Mouse (Mus musculus) heart, embryonic 16.5 days (tissue): ENCODE results near the gene Optn. TPM values are rescaled to one million over a fixed set of nuclear protein-coding genes. Genes with fewer than 3 reads are reported as not detected.
"Not testable (repeated sequence)": the region's sequence is repeated elsewhere in the genome, so short reads cannot be mapped to it uniquely, and the experiment has no call there.

Experiments used
- ATAC-seq: fragments of 200-750 bp; cut with Nextera tagmentation; replicated peaks from 2 replicates; pipeline ENCODE4 v1.8.0; 2017; ENCODE audit warnings: moderate number of reproducible peaks; ENCODE audit not compliant: insufficient read depth, low FRiP score; ENCODE audit errors: extremely low read depth
- H3K27ac ChIP-seq: fragments of 300-500 bp; sonication (generic); 2 replicates; pipeline ENCODE4 v1.5.1; 2014; ENCODE audit warnings: mild to moderate bottlenecking, low read length, control low read depth, moderate library complexity
- H3K27me3 ChIP-seq: fragments of 300-500 bp; sonication (generic); 2 replicates; pipeline ENCODE4 v1.6.1; 2014; ENCODE audit warnings: low read length, mixed read lengths; ENCODE audit not compliant: control insufficient read depth, insufficient read depth
- H3K36me3 ChIP-seq: fragments of 300-500 bp; sonication (generic); 2 replicates; pipeline ENCODE4 v1.6.1; 2014; ENCODE audit not compliant: control insufficient read depth, insufficient read depth
- H3K4me1 ChIP-seq: fragments of 300-500 bp; sonication (generic); 2 replicates; pipeline ENCODE4 v1.6.1; 2014; ENCODE audit warnings: low read length, mixed read lengths; ENCODE audit not compliant: control insufficient read depth, insufficient read depth
- H3K4me2 ChIP-seq: fragments of 300-500 bp; sonication (generic); 2 replicates; pipeline ENCODE4 v1.6.1; 2014; ENCODE audit warnings: low read depth, mild to moderate bottlenecking, control low read depth, low read length
- H3K4me3 ChIP-seq: fragments of 300-500 bp; sonication (generic); 2 replicates; pipeline ENCODE4 v1.5.1; 2014; ENCODE audit warnings: mild to moderate bottlenecking, control low read depth, low read length
- H3K9ac ChIP-seq: fragments of 300-500 bp; sonication (generic); 2 replicates; pipeline ENCODE4 v1.6.1; 2014; ENCODE audit warnings: low read length, control low read depth
- H3K9me3 ChIP-seq: fragments of 300-500 bp; sonication (generic); replicated peaks from 2 replicates; pipeline ENCODE4 v1.6.1; 2016; ENCODE audit warnings: low read length; ENCODE audit not compliant: control insufficient read depth
- WGBS: fragments of 180-500 bp; shearing (Covaris S2); extraction: QIAGEN DNeasy Blood & Tissue Kit; methylation state at CpG from one replicate; pipeline ENCODE4 v1.1.7; 2014; 5-methylcytosine and 5-hydroxymethylcytosine counted together
- polyA plus RNA-seq: library from polyadenylated mRNA; unstranded; fragments of >200 nt; fragmentation: Nextera tagmentation; extraction: Ambion mirVana; gene quantifications from 2 replicates; pipeline ENCODE4 v1.2.1, GENCODE M21; 2015

Gene Optn
- polyA plus RNA-seq, 1 experiment from 2014 or later = 17.9 TPM

DNA sequence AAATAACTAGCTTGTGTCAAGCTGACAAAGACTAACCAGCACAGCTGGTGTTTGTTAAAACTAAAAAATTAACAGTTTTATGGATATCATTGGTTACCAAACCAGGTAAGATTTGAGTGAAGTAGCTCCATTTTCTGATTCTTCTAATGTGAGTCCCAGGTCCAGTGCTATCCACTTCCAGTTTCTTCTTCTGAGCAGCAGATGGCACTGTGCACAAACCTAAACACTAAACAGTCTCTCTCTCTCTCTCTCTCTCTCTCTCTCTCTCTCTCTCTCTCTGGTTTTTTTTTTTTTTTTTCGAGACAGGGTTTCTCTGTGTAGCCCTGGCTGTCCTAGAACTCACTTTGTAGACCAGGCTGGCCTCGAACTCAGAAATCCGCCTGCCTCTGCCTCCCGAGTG lies 26.5 kb upstream of the Optn start:
- not testable (repeated sequence) for H3K27me3 ChIP-seq, H3K4me3 ChIP-seq, ATAC-seq, H3K36me3 ChIP-seq, H3K27ac ChIP-seq, H3K4me2 ChIP-seq, H3K9ac ChIP-seq, H3K4me1 ChIP-seq, H3K9me3 ChIP-seq
- 66% methylated on average over 4 of the region's 4 CpGs for WGBS

DNA sequence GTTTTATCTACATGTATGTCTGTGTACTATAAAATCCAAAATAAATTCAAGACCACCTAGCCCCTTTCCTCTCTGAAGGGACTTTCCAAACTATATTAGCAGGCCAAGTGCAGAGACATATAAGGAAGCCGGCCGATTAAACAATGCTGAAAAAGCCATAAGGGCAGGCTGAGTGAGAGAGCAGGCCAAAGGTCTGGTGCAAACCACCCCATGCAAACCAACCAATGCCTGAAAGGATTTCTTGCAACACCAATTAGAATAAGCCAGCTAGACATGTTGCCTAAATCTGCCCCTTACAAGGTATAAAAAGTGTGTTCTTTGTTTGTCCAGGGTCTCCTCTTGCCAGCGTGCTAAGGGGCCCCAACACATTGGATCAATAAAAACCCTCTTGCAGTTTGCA lies 23.8 kb upstream of the Optn start:
- Histone ChIP-seq H3K9ac (no peak overlapping the region), H3K27ac (no peak overlapping the region), H3K36me3 (no peaks in the 10 kb centered on the region), H3K4me3 (no peak overlapping the region), H3K4me2 (no peak overlapping the region), H3K4me1 (no peaks in the 10 kb centered on the region), H3K9me3 (no peaks in the 10 kb centered on the region), H3K27me3 (no peaks in the 10 kb centered on the region)
- 87% methylated on average over 3 of the region's 3 CpGs for WGBS
- ATAC-seq = no peak

DNA sequence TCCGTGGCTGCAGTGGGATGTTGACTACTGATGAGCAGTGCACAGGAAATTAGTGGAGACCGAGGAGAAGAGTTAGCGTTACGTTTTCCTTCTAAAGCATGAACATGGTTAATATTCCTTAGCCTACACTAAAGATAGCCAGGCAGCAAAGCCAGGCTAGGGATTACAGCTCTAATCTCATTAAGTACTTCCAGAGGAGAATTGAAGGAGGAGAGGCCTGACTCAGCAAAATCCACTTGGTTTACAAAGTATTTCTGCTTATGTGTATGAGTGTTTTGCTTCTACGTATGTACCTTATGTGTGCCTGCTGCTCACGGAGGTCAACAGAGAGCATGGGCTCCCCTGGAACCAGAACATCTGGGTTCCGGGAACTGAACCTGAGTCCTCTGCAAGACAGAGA lies 19.9 kb upstream of the Optn start:
- H3K4me1 ChIP-seq = no peaks in the 10 kb centered on the region; the same call in 1 of the 2 replicates
- 90% methylated on average over 7 of the region's 7 CpGs for WGBS
- no peaks in the 10 kb centered on the region for H3K27me3 ChIP-seq
- no peak overlapping the region for H3K4me3 ChIP-seq
- no peak overlapping the region for H3K9ac ChIP-seq
- H3K27ac ChIP-seq = no peak overlapping the region
- no peak overlapping the region for H3K4me2 ChIP-seq
- no peaks in the 10 kb centered on the region for H3K9me3 ChIP-seq
- H3K36me3 ChIP-seq = no peaks in the 10 kb centered on the region
- no peak for ATAC-seq

DNA sequence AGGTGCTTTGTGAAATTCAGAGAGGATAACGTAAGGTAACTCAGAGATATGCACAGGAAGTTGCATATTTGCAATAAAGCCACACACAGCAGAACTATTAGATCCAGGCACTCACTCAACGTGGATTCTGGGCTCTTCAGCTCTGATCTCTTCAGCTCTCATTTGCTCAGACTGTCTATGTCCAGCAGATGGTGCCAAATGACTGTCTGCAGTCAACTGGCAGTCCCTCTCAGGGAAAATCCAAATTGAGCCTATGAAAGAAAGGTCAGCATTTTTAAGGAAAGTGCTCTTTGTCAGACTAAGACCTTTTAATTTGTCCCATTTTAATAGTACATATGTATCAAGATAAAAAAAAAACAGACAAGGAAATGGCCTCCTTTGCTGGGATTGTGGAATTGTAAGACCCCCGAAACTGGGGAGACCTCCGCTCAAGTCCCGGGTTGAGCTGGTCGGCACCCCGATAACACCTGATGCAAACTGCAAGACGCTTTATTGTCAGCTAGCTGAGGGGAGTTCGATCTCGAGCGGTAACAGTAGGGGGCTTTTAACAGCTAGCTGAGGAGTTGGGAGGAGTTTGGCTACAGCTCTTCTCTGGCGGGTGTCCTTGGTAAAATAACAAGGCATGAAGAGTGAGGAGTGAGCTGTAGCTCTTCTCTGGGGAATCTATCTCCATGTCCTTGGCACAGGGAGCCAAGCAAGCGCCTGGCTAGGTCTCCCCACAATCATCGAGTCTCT lies 16.4 kb upstream of the Optn start:
- H3K4me3 ChIP-seq = peak overlapping the region; percentile 50
- no peak overlapping the region for H3K27ac ChIP-seq
- WGBS = 5% methylated on average over 14 of the region's 14 CpGs
- H3K9me3 ChIP-seq = no peaks in the 10 kb centered on the region
- peak overlapping the region; percentile 87 for H3K4me2 ChIP-seq
- H3K27me3 ChIP-seq = no peaks in the 10 kb centered on the region
- H3K36me3 ChIP-seq = no peaks in the 10 kb centered on the region
- H3K4me1 ChIP-seq = no peaks in the 10 kb centered on the region; the same call in 1 of the 2 replicates
- no peak for ATAC-seq
- peak overlapping the region; percentile 66 for H3K9ac ChIP-seq

DNA sequence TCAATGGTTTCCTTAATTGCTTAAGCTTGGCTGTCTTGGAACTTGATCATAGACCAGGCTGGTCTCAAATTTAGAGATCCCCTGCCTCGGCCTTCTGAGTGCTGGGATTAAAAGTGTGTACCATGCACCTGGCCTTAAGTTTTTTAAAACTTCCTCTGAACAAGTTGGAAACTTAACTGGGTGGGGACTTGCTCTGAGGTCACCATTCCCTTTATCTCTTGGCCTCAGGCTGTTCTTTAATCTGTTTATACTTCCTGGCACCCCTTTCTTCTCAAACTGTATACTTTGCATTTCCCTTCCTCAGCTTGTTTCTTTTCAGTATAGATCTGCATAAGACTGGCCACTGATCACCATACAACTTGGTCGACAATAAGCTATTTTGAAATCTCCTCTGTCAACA lies 14.1 kb upstream of the Optn start:
- Histone ChIP-seq H3K36me3 (no peaks in the 10 kb centered on the region), H3K4me1 (no peaks in the 10 kb centered on the region; the same call in 1 of the 2 replicates), H3K27ac (no peak overlapping the region), H3K9me3 (no peaks in the 10 kb centered on the region), H3K4me3 (no peak overlapping the region), H3K4me2 (no peak overlapping the region), H3K9ac (no peak overlapping the region), H3K27me3 (no peaks in the 10 kb centered on the region)
- ATAC-seq = no peak
- WGBS = 53% methylated on average over 2 of the region's 2 CpGs

DNA sequence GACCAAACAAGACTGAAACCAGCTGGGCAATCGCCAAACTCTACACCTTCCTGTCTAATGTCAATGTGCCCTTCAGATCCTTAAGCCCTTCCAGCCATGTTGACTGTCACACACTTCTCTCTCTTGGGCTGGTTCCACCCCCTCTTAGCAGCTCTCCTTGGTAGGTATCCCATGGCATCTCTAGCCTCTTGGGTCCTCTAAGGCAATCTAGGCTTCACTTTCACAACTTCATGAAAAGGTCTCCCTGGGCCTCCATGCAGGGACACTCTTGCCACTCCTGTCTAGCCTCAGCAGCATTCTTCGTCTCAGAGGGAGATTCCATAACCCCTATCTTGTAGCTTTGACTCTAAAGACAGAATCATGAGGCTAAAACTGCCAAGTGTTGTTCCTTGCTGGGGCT lies 13.6 kb upstream of the Optn start:
- 66% methylated on average over 2 of the region's 2 CpGs for WGBS

DNA sequence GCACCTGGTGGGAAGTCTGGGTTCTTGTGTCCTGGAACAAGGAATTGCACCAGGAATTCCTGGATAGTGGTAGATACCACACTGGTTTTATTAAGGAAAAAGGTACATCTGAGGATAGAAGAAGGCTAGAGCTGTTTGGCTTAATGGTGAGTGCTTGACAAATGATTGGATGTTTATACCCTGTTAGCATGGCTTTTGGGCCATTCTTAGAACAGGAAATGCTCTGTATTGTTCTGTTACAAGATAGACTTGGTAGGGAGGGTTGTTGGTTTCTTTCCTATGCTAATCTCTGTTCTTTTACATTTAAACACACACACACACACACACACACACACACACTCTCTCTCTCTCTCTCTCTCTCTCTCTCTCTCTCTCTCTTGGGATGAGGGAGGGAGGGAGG lies 12.0 kb upstream of the Optn start:
- Histone ChIP-seq H3K9ac (no peak overlapping the region), H3K4me1 (no peaks in the 10 kb centered on the region; the same call in 1 of the 2 replicates)
- no peak for ATAC-seq

More for the DNA sequence above, 13.6 kb upstream of the Optn start:
- no peaks in the 10 kb centered on the region for H3K9me3 ChIP-seq
- H3K36me3 ChIP-seq = no peaks in the 10 kb centered on the region
- no peaks in the 10 kb centered on the region for H3K27me3 ChIP-seq
- H3K27ac ChIP-seq = no peak overlapping the region
- no peak overlapping the region for H3K9ac ChIP-seq
- H3K4me1 ChIP-seq = no peaks in the 10 kb centered on the region; the same call in 1 of the 2 replicates
- no peak overlapping the region for H3K4me3 ChIP-seq
- ATAC-seq = no peak
- no peak overlapping the region for H3K4me2 ChIP-seq

DNA sequence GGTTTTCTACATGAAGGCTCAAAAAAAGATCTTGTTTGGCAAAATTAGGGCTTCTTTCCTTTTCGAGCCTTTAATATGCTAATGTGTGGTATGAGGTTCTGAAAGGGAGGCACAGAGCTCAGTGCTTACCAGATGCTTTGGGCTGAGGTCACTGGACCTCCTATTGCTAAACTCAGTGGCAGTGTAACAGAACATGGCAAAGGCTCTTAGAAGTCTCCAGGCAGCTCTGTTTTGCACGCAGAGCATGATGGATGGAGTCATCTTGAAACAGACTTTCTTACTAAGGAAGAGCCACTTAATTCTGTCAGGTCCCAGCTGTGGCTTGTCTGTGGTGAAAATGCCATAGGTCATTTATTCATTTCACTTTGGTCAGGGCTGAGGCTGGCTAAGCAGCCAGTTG lies 11.6 kb upstream of the Optn start:
- no peaks in the 10 kb centered on the region for H3K27me3 ChIP-seq
- H3K9me3 ChIP-seq = no peaks in the 10 kb centered on the region
- no peak overlapping the region for H3K27ac ChIP-seq
- no peak overlapping the region for H3K9ac ChIP-seq
- H3K36me3 ChIP-seq = no peaks in the 10 kb centered on the region
- no peak for ATAC-seq
- no peaks in the 10 kb centered on the region; the same call in 1 of the 2 replicates for H3K4me1 ChIP-seq
- H3K4me3 ChIP-seq = no peak overlapping the region
- 61% methylated on average over 2 of the region's 2 CpGs for WGBS
- H3K4me2 ChIP-seq = no peak overlapping the region

More for the DNA sequence above, 12.0 kb upstream of the Optn start:
- Histone ChIP-seq H3K27me3 (no peaks in the 10 kb centered on the region), H3K27ac (no peak overlapping the region), H3K4me2 (no peak overlapping the region), H3K4me3 (no peak overlapping the region), H3K36me3 (no peaks in the 10 kb centered on the region), H3K9me3 (no peaks in the 10 kb centered on the region)

DNA sequence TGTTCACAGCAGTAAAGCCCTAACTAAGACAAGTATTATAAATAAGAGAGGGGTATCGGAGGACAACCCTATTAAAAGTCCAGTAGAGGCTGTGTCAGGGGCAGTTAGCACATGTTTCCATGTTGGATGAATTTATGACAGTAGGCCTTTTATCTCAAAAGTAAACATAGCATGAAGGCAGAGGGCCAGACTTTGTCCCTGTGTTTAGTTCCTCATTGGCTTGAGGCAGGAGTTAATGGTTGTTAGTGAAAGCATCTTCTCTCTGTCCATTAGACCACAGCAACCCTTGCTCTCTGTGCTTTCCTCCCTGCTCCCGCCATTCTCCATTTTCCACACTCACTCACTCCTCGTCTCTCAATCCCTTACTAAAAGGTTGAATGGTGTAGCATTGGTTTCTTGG lies 9.9 kb upstream of the Optn start:
- Histone ChIP-seq H3K4me3 (no peak overlapping the region), H3K27ac (no peak overlapping the region), H3K9me3 (peaks cover under 1% of the 10 kb centered on the region; the same call in 1 of the 2 replicates), H3K27me3 (no peaks in the 10 kb centered on the region), H3K9ac (no peak overlapping the region), H3K4me2 (no peak overlapping the region), H3K36me3 (no peaks in the 10 kb centered on the region), H3K4me1 (no peaks in the 10 kb centered on the region)
- 85% methylated on average over 3 of the region's 3 CpGs for WGBS
- ATAC-seq = no peak
